Mouse (Mus musculus) embryonic facial prominence, embryonic 14.5 days (tissue): ENCODE data around the gene Tspan6. TPM values are rescaled to one million over a fixed set of nuclear protein-coding genes. Genes with fewer than 3 reads are reported as not detected.

Source experiments
- ATAC-seq: fragments of 200-750 bp; cut with Nextera tagmentation; 2 replicates; pipeline ENCODE4 v1.8.0; 2017; ENCODE audit warnings: low read depth, moderate number of reproducible peaks, moderate TSS enrichment
- DNase-seq: peaks from one replicate; pipeline ENCODE4 v3.0.0-alpha.2; 2015; ENCODE audit warnings: low spot score
- H3K27ac ChIP-seq: fragments of 300-500 bp; sonication (generic); replicated peaks from 2 replicates; pipeline ENCODE4 v1.5.1; 2014; ENCODE audit warnings: low read depth, mild to moderate bottlenecking, low read length, moderate library complexity
- H3K27me3 ChIP-seq: fragments of 300-500 bp; sonication (generic); replicated peaks from 2 replicates; pipeline ENCODE4 v1.6.1; 2014; ENCODE audit warnings: low read length; ENCODE audit not compliant: control insufficient read depth, insufficient read depth
- H3K36me3 ChIP-seq: fragments of 300-500 bp; sonication (generic); 2 replicates; pipeline ENCODE4 v1.6.1; 2014; ENCODE audit warnings: low read length, mixed read lengths; ENCODE audit not compliant: control insufficient read depth, insufficient read depth
- H3K4me1 ChIP-seq: fragments of 300-500 bp; sonication (generic); 2 replicates; pipeline ENCODE4 v1.6.1; 2014; ENCODE audit warnings: antibody characterized with exemption, low read length; ENCODE audit not compliant: control insufficient read depth, insufficient read depth
- H3K4me2 ChIP-seq: fragments of 300-500 bp; sonication (generic); 2 replicates; pipeline ENCODE4 v1.6.1; 2014; ENCODE audit warnings: low read depth, mild to moderate bottlenecking, low read length, moderate library complexity, mixed read lengths
- H3K4me3 ChIP-seq: fragments of 300-500 bp; sonication (generic); 2 replicates; pipeline ENCODE4 v1.5.1; 2014; ENCODE audit warnings: low read depth, mild to moderate bottlenecking, low read length
- H3K9ac ChIP-seq: fragments of 300-500 bp; sonication (generic); 2 replicates; pipeline ENCODE4 v1.6.1; 2014; ENCODE audit warnings: low read depth, mild to moderate bottlenecking, low read length, moderate library complexity, mixed read lengths
- H3K9me3 ChIP-seq: fragments of 300-500 bp; sonication (generic); 2 replicates; pipeline ENCODE4 v1.6.1; 2016; ENCODE audit warnings: low read length; ENCODE audit not compliant: control insufficient read depth
- WGBS: fragments of 180-500 bp; shearing (Covaris S2); extraction: QIAGEN DNeasy Blood & Tissue Kit; methylation state at CpG from one replicate; pipeline ENCODE4 v1.1.7; 2014; 5-methylcytosine and 5-hydroxymethylcytosine counted together
- polyA plus RNA-seq: library from polyadenylated mRNA; unstranded; fragments of >200 nt; fragmentation: Nextera tagmentation; extraction: Ambion mirVana; gene quantifications from 2 replicates; pipeline ENCODE4 v1.2.1, GENCODE M21; 2014

Tspan6 gene
- polyA plus RNA-seq, result 170 and 181 TPM in 2 replicates

DNA sequence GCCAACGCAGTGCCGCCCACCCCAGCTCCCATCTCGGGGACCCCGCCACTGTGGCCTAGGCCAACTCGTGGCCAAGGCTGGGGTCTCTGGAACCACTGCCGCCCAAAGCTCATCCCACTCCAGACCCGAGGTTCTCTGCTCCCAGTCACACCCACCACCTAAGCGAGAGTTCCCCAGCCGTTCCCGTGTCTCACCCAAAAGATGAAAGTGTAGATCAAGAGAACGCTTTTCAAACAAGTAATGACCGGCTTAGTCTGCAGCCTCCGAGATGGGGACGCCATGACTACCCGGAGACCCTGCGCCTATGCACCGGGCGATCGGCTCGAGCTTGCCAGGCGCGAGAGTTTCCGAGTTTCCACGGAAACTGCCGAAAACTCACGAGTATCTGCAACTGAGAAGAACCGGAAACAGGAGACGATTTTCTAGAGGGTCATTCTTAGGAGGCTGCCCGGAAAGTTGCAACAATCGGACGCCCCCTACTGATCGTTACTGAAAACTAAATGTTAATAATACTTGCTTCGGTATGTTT, at the start of gene Tspan6:
Gene Tspan6 (minus strand): TSS at position 416 of the 529 bp plus-strand sequence.
- peak; percentile 95 for DNase-seq
- WGBS, result 22% methylated on average over 33 of the region's 33 CpGs
- Histone ChIP-seq H3K27me3 (no peaks in the 10 kb centered on the region), H3K4me2 (peak within 1 kb of the TSS; percentile 56), H3K4me3 (peak within 1 kb of the TSS; percentile 55), H3K4me1 (no peaks in the 10 kb centered on the region), H3K27ac (peak within 1 kb of the TSS; percentile 8; the same call in 1 of the 2 replicates), H3K9ac (peak within 1 kb of the TSS; percentile 79), H3K36me3 (peaks cover 14% of the 10 kb centered on the region), H3K9me3 (no peaks in the 10 kb centered on the region)
- ATAC-seq, result peak; percentile 94

- ATAC-seq, result peak; percentile 50; the same call in 1 of the 2 replicates
- Histone ChIP-seq H3K4me1 (no peaks in the 10 kb centered on the region), H3K9ac (no peak overlapping the region), H3K9me3 (no peaks in the 10 kb centered on the region), H3K27me3 (peaks cover 7% of the 10 kb centered on the region; the same call in 1 of the 2 replicates), H3K27ac (no peak overlapping the region), H3K4me3 (no peak overlapping the region), H3K4me2 (no peak overlapping the region), H3K36me3 (no peaks in the 10 kb centered on the region)
- peak; percentile 66 for DNase-seq
- 27% methylated on average over 3 of the region's 3 CpGs for WGBS
Observed at GRCm38 (mm10) chrX:133947427-133947826, 49.2 kb upstream of the Tspan6 start.

GRCm38 (mm10) chrX:133939561-133939960, 41.3 kb upstream of the Tspan6 start:
- DNase-seq, result no peak
- Histone ChIP-seq H3K36me3 (no peaks in the 10 kb centered on the region), H3K4me2 (no peak overlapping the region), H3K4me3 (no peak overlapping the region), H3K4me1 (no peaks in the 10 kb centered on the region), H3K27me3 (peaks cover 9% of the 10 kb centered on the region), H3K9me3 (no peaks in the 10 kb centered on the region), H3K9ac (no peak overlapping the region), H3K27ac (no peak overlapping the region)
- WGBS, result 50% methylated on average over 1 of the region's 1 CpGs
- no peak for ATAC-seq

DNA sequence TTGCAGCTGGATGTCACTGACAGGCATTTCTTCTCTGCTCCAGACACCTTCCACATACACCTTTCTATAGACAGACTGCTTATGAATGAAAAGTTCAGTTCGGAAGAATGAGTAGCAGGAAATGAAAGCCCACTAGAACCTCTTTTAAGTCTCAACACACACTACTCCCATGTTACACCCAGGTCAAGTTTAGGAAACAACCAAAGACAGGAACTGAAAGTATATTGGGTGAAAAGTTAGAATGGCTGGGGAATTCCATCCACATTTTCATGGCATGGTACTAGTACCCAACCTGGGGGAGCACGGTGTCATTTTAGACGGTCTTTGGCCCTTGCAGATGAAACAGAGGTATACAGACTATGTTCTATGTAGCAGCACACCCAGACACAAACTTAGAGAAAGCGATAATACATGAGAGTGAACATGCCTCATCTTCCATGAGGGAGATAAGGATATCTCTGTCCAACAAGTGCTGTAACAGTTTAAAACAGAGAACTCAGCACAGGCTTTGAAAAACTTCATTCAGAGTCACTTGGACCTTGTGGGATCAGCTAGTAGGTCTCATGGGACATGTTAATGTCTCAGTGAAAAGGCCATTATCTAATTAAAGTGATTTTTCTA, 38.5 kb upstream of the Tspan6 start:
- H3K9me3 ChIP-seq, result no peaks in the 10 kb centered on the region
- no peak overlapping the region for H3K4me3 ChIP-seq
- H3K4me1 ChIP-seq, result no peaks in the 10 kb centered on the region
- WGBS, result 80% methylated on average over 4 of the region's 4 CpGs
- H3K36me3 ChIP-seq, result no peaks in the 10 kb centered on the region
- no peak overlapping the region for H3K4me2 ChIP-seq
- no peak overlapping the region for H3K27ac ChIP-seq
- ATAC-seq (no peak), DNase-seq (no peak)
- H3K9ac ChIP-seq, result no peak overlapping the region
- peaks cover 5% of the 10 kb centered on the region for H3K27me3 ChIP-seq

GRCm38 (mm10) chrX:133931302-133932013, 33.2 kb upstream of the Tspan6 start:
- peak; percentile 56 for DNase-seq
- 59% methylated on average over 12 of the region's 12 CpGs for WGBS
- ATAC-seq, result no peak

DNA sequence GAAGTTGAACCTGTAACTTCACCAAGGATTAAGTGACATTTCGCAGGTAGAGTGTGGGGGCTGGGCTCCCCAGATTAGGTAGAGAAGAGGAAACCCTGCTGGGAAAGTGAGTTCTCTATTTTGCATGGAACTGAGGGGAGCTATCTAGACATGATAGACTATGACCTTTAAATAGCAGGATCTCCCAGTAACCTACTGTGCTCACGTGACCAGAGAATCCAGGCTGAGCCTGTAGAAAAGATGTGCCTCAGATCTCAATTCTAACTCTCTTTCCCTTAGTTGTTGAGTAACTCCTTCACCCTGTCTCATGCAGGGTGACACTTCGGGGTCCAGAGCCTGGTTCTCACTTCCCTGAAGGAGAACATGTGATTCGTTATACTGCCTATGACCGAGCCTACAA, 28.5 kb upstream of the Tspan6 start:
- H3K27ac ChIP-seq, result no peak overlapping the region
- H3K36me3 ChIP-seq, result no peaks in the 10 kb centered on the region
- no peaks in the 10 kb centered on the region for H3K4me1 ChIP-seq
- H3K27me3 ChIP-seq, result no peaks in the 10 kb centered on the region; the same call in 1 of the 2 replicates
- H3K4me3 ChIP-seq, result no peak overlapping the region
- H3K9me3 ChIP-seq, result no peaks in the 10 kb centered on the region
- no peak overlapping the region for H3K4me2 ChIP-seq
- WGBS, result 80% methylated on average over 5 of the region's 5 CpGs
- DNase-seq (no peak), ATAC-seq (no peak)
- H3K9ac ChIP-seq, result no peak overlapping the region

More at GRCm38 (mm10) chrX:133931302-133932013, 33.2 kb upstream of the Tspan6 start:
- Histone ChIP-seq H3K27ac (no peak overlapping the region), H3K4me3 (no peak overlapping the region), H3K27me3 (no peaks in the 10 kb centered on the region; the same call in 1 of the 2 replicates), H3K4me2 (no peak overlapping the region), H3K9ac (no peak overlapping the region), H3K36me3 (no peaks in the 10 kb centered on the region), H3K4me1 (no peaks in the 10 kb centered on the region), H3K9me3 (no peaks in the 10 kb centered on the region)

GRCm38 (mm10) chrX:133921187-133921586, 23.0 kb upstream of the Tspan6 start:
- no peak overlapping the region for H3K4me2 ChIP-seq
- H3K9ac ChIP-seq, result no peak overlapping the region
- 0 out of 2 replicates have a peak, but pooled peaks cover 3% of the 10 kb centered on the region for H3K27me3 ChIP-seq
- WGBS, result 59% methylated on average over 4 of the region's 4 CpGs
- ATAC-seq (no peak), DNase-seq (no peak)
- no peaks in the 10 kb centered on the region for H3K4me1 ChIP-seq
- no peaks in the 10 kb centered on the region for H3K36me3 ChIP-seq
- H3K9me3 ChIP-seq, result no peaks in the 10 kb centered on the region
- H3K4me3 ChIP-seq, result no peak overlapping the region
- no peak overlapping the region for H3K27ac ChIP-seq

GRCm38 (mm10) chrX:133914219-133914618, 16.0 kb upstream of the Tspan6 start:
- peak; percentile 67 for DNase-seq

More at GRCm38 (mm10) chrX:133914219-133914618, 16.0 kb upstream of the Tspan6 start:
- no peak overlapping the region for H3K4me2 ChIP-seq
- H3K27ac ChIP-seq, result peak overlapping the region; percentile 52; the same call in 1 of the 2 replicates
- no peak overlapping the region for H3K4me3 ChIP-seq
- no peaks in the 10 kb centered on the region for H3K36me3 ChIP-seq
- H3K9me3 ChIP-seq, result no peaks in the 10 kb centered on the region
- ATAC-seq, result 0 out of 2 replicates have a peak, but pooled peaks have one; percentile 23
- WGBS, result 36% methylated on average over 7 of the region's 7 CpGs
- peaks cover 11% of the 10 kb centered on the region; the same call in 1 of the 2 replicates for H3K4me1 ChIP-seq
- H3K27me3 ChIP-seq, result 0 out of 2 replicates have a peak, but pooled peaks cover 9% of the 10 kb centered on the region
- H3K9ac ChIP-seq, result no peak overlapping the region
